Mouse (Mus musculus) intestine, postnatal 0 days (tissue): ENCODE measurements around the gene Tbc1d10a. TPM values are rescaled to one million over a fixed set of nuclear protein-coding genes. Genes with fewer than 3 reads are reported as not detected.
A peak's percentile ranks its signal among the peaks of the same experiment; 100 is the strongest.

Source experiments
- ATAC-seq: fragments of 200-750 bp; cut with Nextera tagmentation; 2 replicates; pipeline ENCODE4 v1.8.0; 2017; ENCODE audit warnings: mild to moderate bottlenecking, moderate TSS enrichment, moderate library complexity
- H3K27ac ChIP-seq: fragments of 300-500 bp; sonication (generic); 2 replicates; pipeline ENCODE4 v1.5.1; 2014; ENCODE audit warnings: mild to moderate bottlenecking, low read depth, low read length, moderate library complexity
- H3K27me3 ChIP-seq: fragments of 300-500 bp; sonication (generic); replicated peaks from 2 replicates; pipeline ENCODE4 v1.6.1; 2014; ENCODE audit warnings: low read length, mixed read lengths; ENCODE audit not compliant: control insufficient read depth, insufficient read depth
- H3K36me3 ChIP-seq: fragments of 300-500 bp; sonication (generic); 2 replicates; pipeline ENCODE4 v1.6.1; 2014; ENCODE audit warnings: mild to moderate bottlenecking, moderate library complexity; ENCODE audit not compliant: control insufficient read depth, insufficient read depth
- H3K4me1 ChIP-seq: fragments of 300-500 bp; sonication (generic); replicated peaks from 2 replicates; pipeline ENCODE4 v1.6.1; 2014; ENCODE audit warnings: antibody characterized with exemption, low read length, mixed read lengths; ENCODE audit not compliant: control insufficient read depth, insufficient read depth
- H3K4me2 ChIP-seq: fragments of 300-500 bp; sonication (generic); replicated peaks from 2 replicates; pipeline ENCODE4 v1.6.1; 2014; ENCODE audit warnings: low read depth, mild to moderate bottlenecking, moderate library complexity
- H3K4me3 ChIP-seq: fragments of 300-500 bp; sonication (generic); 2 replicates; pipeline ENCODE4 v1.5.1; 2014; ENCODE audit warnings: low read depth, low read length
- H3K9ac ChIP-seq: fragments of 300-500 bp; sonication (generic); 2 replicates; pipeline ENCODE4 v1.6.1; 2014; ENCODE audit warnings: mild to moderate bottlenecking, low read depth, low read length
- H3K9me3 ChIP-seq: fragments of 300-500 bp; sonication (generic); 2 replicates; pipeline ENCODE4 v1.6.1; 2016; ENCODE audit warnings: mixed run types; ENCODE audit not compliant: control insufficient read depth
- CTCF ChIP-seq: sonication (generic); IDR thresholded peaks from 2 replicates; pipeline ENCODE4 v1.5.1; 2016; ENCODE audit warnings: low read depth, mild to moderate bottlenecking, control low read depth, antibody characterized with exemption, moderate library complexity
- WGBS: fragments of 180-500 bp; shearing (Covaris S2); extraction: QIAGEN DNeasy Blood & Tissue Kit; methylation state at CpG from one replicate; pipeline ENCODE4 v1.1.7; 2014; 5-methylcytosine and 5-hydroxymethylcytosine counted together
- polyA plus RNA-seq: library from polyadenylated mRNA; unstranded; fragments of >200 nt; fragmentation: Nextera tagmentation; extraction: Ambion mirVana; gene quantifications from 2 replicates; pipeline ENCODE4 v1.2.1, GENCODE M21; 2015

Tbc1d10a gene
- polyA plus RNA-seq, 1 experiment from 2014 or later, result 37.2 TPM

GRCm38 (mm10) chr11:4216248-4217000 is 29.8 kb downstream of the Tbc1d10a start:
- Histone ChIP-seq H3K9me3 (no peaks in the 10 kb centered on the region), H3K4me2 (no peak overlapping the region), H3K4me3 (no peak overlapping the region), H3K27ac (peak overlapping the region; percentile 28), H3K36me3 (peaks cover 43% of the 10 kb centered on the region), H3K4me1 (0 out of 2 replicates have a peak, but pooled peaks cover 2% of the 10 kb centered on the region), H3K27me3 (no peaks in the 10 kb centered on the region), H3K9ac (no peak overlapping the region)
- WGBS, result 72% methylated on average over 9 of the region's 9 CpGs
- ATAC-seq, result peak; percentile 26
- TF ChIP-seq CTCF, result no peak

DNA sequence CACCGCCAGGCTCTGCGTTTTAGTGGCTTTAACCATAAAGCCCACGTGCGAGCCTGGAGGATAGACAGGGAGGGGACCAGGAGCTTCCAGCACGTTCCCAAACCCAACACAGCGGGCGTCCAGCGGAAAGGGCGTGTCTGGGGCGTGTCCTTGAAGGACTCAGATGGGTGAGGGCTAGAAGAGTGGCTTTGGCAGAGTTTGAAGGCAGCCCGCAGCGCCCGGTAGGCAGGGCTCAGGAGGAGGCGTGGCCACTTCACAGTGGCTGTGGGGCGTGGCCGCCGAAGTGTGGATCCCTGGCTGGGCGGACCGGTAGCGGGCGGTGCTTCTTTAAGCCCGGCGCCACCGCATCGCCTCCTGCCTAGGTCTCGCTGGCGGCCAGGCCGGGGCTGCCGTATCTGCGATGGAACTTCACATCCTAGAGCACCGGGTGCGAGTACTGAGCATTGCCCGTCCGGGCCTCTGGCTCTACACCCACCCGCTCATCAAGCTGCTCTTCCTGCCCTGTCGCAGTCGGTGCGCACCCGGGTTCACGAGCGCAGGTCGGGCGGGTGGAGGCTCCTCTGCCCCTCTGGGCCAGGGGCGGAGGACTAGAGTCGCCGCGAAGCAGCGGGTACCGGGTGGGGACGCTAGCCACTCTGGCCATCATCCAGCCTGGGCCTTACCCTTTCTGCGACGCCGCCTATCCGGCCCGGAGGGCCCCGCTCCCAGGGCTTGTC is 31.5 kb downstream of the Tbc1d10a start, which contains the start of gene Castor1:
Gene Castor1 (plus strand): TSS at position 312 of the 716 bp plus-strand sequence.
- H3K27ac ChIP-seq, result peak within 1 kb of the TSS; percentile 62
- no peaks in the 10 kb centered on the region for H3K9me3 ChIP-seq
- no peaks in the 10 kb centered on the region for H3K27me3 ChIP-seq
- H3K9ac ChIP-seq, result peak within 1 kb of the TSS; percentile 40
- TF ChIP-seq CTCF, result no peak
- H3K4me2 ChIP-seq, result peak within 1 kb of the TSS; percentile 97
- peak within 1 kb of the TSS; percentile 50 for H3K4me3 ChIP-seq
- 2% methylated on average over 50 of the region's 56 CpGs for WGBS
- H3K36me3 ChIP-seq, result peaks cover 28% of the 10 kb centered on the region
- H3K4me1 ChIP-seq, result 0 out of 2 replicates have a peak, but pooled peaks cover 2% of the 10 kb centered on the region
- peak; percentile 83 for ATAC-seq

DNA sequence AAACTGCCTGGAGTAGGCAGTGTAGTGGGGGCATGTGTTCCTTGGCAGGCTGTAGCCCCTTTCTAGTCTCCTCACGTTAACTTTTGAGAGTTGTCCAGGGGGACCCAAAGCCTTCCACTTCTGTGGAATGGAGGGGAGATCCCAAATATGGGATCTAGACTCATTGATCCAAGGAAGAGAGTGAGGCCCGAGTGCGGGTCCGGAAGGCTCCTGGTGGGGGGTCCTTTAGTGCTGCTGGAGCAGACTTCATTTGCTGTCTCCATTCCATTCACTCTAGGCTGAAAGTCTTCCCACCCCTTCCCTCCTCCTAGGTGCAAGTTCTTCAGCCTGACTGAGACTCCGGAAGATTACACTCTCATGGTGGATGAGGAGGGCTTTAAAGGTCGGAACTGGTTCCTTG is 32.0 kb downstream of the Tbc1d10a start:
- Histone ChIP-seq H3K9me3 (no peaks in the 10 kb centered on the region), H3K4me1 (0 out of 2 replicates have a peak, but pooled peaks cover 2% of the 10 kb centered on the region), H3K4me2 (peak overlapping the region; percentile 97), H3K27me3 (no peaks in the 10 kb centered on the region), H3K9ac (peak overlapping the region; percentile 40), H3K36me3 (peaks cover 22% of the 10 kb centered on the region), H3K27ac (peak overlapping the region; percentile 3; the same call in 1 of the 2 replicates), H3K4me3 (peak overlapping the region; percentile 50)
- no peak for TF ChIP-seq CTCF
- ATAC-seq, result no peak
- 25% methylated on average over 6 of the region's 6 CpGs for WGBS

- no peaks in the 10 kb centered on the region for H3K9me3 ChIP-seq
- H3K9ac ChIP-seq, result no peak overlapping the region
- H3K36me3 ChIP-seq, result peaks cover 15% of the 10 kb centered on the region
- 13% methylated on average over 2 of the region's 2 CpGs for WGBS
- no peak overlapping the region for H3K4me3 ChIP-seq
- no peak overlapping the region; the same call in 1 of the 2 replicates for H3K4me2 ChIP-seq
- no peak for ATAC-seq
- H3K27me3 ChIP-seq, result no peaks in the 10 kb centered on the region
- 0 out of 2 replicates have a peak, but pooled peaks cover 2% of the 10 kb centered on the region for H3K4me1 ChIP-seq
- no peak overlapping the region for H3K27ac ChIP-seq
- peak; percentile 95 for TF ChIP-seq CTCF
Observed at GRCm38 (mm10) chr11:4219317-4219751, 32.7 kb downstream of the Tbc1d10a start.

DNA sequence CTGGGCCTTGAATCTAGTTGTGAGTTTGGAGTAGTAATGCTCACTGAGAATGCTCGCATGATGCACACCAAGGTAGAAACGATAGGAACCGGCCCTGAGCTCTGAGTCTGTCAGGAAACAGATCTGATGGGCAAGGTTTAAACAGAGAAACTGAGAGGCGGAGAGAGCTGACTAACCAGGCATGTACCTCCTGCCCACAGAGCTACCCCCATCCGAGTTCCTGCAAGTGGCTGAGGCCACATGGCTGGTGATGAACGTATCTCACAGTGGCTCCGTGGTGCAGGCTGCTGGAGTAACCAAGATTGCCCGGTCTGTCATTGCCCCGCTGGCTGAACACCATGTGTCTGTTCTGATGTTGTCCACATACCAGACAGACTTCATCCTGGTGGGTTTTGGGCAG is 33.3 kb downstream of the Tbc1d10a start:
- no peak for TF ChIP-seq CTCF
- H3K4me3 ChIP-seq, result no peak overlapping the region
- 0 out of 2 replicates have a peak, but pooled peaks cover 2% of the 10 kb centered on the region for H3K4me1 ChIP-seq
- H3K4me2 ChIP-seq, result no peak overlapping the region
- no peak overlapping the region for H3K27ac ChIP-seq
- no peaks in the 10 kb centered on the region for H3K27me3 ChIP-seq
- peaks cover 10% of the 10 kb centered on the region for H3K36me3 ChIP-seq
- 57% methylated on average over 9 of the region's 9 CpGs for WGBS
- no peaks in the 10 kb centered on the region for H3K9me3 ChIP-seq
- H3K9ac ChIP-seq, result no peak overlapping the region
- ATAC-seq, result no peak
